Mouse (Mus musculus): ENCODE results near the gene AF366264.

- TF ChIP-seq CTCF (IDR thresholded peaks at IDR 0.05; ENCODE audit: low read depth, low read length) (no peak), POLR2A (IDR thresholded peaks at IDR 0.05; ENCODE audit: extremely low read depth, insufficient read depth, low read length) (no peak)
These were observed 48.6 kb downstream of the AF366264 start for GRCm38 (mm10) chr8:13789606-13790005.
